Mouse (Mus musculus) urinary bladder, postnatal 10 days (tissue): ENCODE data around the gene Rnf213.

Source experiments
- DNase-seq: peaks from one replicate; pipeline ENCODE4 v3.0.0; 2022; ENCODE audit warnings: low spot score

Gene Rnf213

GRCm38 (mm10) chr11:119515823-119516676 lies 123.2 kb downstream of the Rnf213 start:
- DNase-seq, result no peak

GRCm38 (mm10) chr11:119516677-119517361 lies 123.9 kb downstream of the Rnf213 start:
- no peak for DNase-seq

GRCm38 (mm10) chr11:119519387-119519786 lies 126.5 kb downstream of the Rnf213 start:
- no peak for DNase-seq

GRCm38 (mm10) chr11:119520005-119520712 lies 127.3 kb downstream of the Rnf213 start:
- no peak for DNase-seq

- DNase-seq, result no peak
Measured at GRCm38 (mm10) chr11:119520713-119521063, 127.8 kb downstream of the Rnf213 start.

GRCm38 (mm10) chr11:119521920-119522710 lies 129.2 kb downstream of the Rnf213 start:
- DNase-seq, result no peak

GRCm38 (mm10) chr11:119522779-119523178 lies 129.9 kb downstream of the Rnf213 start:
- DNase-seq, result no peak

GRCm38 (mm10) chr11:119523392-119523791 lies 130.5 kb downstream of the Rnf213 start:
- no peak for DNase-seq

- peak; percentile 63 for DNase-seq
Measured at GRCm38 (mm10) chr11:119524545-119524949, 131.6 kb downstream of the Rnf213 start.

GRCm38 (mm10) chr11:119526068-119526966 lies 133.4 kb downstream of the Rnf213 start:
- no peak for DNase-seq

GRCm38 (mm10) chr11:119528930-119529329 lies 136.0 kb downstream of the Rnf213 start:
- DNase-seq, result no peak

- DNase-seq, result no peak
Measured at GRCm38 (mm10) chr11:119532460-119532859, 139.6 kb downstream of the Rnf213 start.

- no peak for DNase-seq
Measured at GRCm38 (mm10) chr11:119533745-119534144, 140.8 kb downstream of the Rnf213 start.
